Comparison of ENCODE assay signal across 25 mouse cellular contexts in the genomic region with DNA sequence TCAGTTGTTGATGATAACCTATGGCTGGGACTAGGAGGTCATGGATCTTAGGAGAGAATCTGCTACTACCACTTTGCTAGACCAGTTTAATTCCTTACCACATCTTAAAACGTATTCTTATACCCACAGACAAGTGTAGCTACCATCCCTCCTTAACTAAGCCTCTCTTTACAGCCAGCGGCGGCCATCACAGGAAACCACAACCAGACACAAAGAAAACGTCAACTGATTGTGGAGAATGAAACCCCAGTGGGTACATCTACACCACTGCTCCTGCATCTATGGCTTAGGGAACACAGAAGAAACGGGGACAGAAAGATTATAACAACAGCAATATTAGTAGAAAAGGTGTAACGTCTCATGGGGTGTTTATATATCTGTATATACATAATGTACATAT. TPM values are rescaled to one million over a fixed set of nuclear protein-coding genes. Genes with fewer than 3 reads are reported as not detected.
DNase-seq lines count a peak whose midpoint lies in the region; ATAC-seq and TF ChIP-seq lines count a peak whose summit lies in the region.
"Had no signal": no experiment of that assay in that cellular context is flagged by ENCODE, and none has a peak within 500 bp of the region (broad histone marks: within the 10 kb centered on the region; RNA-seq: fewer than 3 reads in every experiment).

No protein-coding gene starts in this region.

- peaks cover 2% of the 10 kb centered on the region; the same call in 1 of the 2 replicates for H3K4me1 ChIP-seq in heart, embryonic 10.5 days
- no peaks in the 10 kb centered on the region for H3K4me1 ChIP-seq in lung, postnatal 0 days (ENCODE audit: insufficient read depth, low read depth, low read length)
- H3K4me1 ChIP-seq: embryonic facial prominence, embryonic 10.5 days; embryonic facial prominence, embryonic 13.5 days; forebrain, embryonic 12.5 days; heart, embryonic 12.5 days; heart, embryonic 15.5 days; hindbrain, embryonic 12.5 days; hindbrain, embryonic 15.5 days had no signal

- no peak overlapping the region for H3K4me2 ChIP-seq in lung, postnatal 0 days (replicated peaks; ENCODE audit: low read depth, low read length)
- H3K4me2 ChIP-seq: embryonic facial prominence, embryonic 13.5 days; forebrain, embryonic 12.5 days; forebrain, embryonic 15.5 days; heart, embryonic 12.5 days; heart, embryonic 15.5 days; hindbrain, embryonic 12.5 days; hindbrain, embryonic 15.5 days had no signal

- H3K9ac ChIP-seq in lung, postnatal 0 days (replicated peaks; ENCODE audit: low read depth), result no peak overlapping the region
- H3K9ac ChIP-seq: embryonic facial prominence, embryonic 13.5 days; forebrain, embryonic 12.5 days; forebrain, embryonic 15.5 days; heart, embryonic 12.5 days; heart, embryonic 15.5 days; hindbrain, embryonic 12.5 days; hindbrain, embryonic 15.5 days had no signal

- no peak for ATAC-seq in lung, postnatal 0 days
- no peak for ATAC-seq in inflammation-experienced regulatory T-cells, adult 6 months
- ATAC-seq: forebrain, embryonic 15.5 days; intestine, postnatal 0 days had no signal

- WGBS in heart, embryonic 10.5 days, result 78% methylated on average over 6 of the region's 6 CpGs
- WGBS in lung, postnatal 0 days, result 71% methylated on average over 6 of the region's 6 CpGs

- TF ChIP-seq CTCF in lung, postnatal 0 days (IDR thresholded peaks at IDR 0.05), result no peak

- H3K27ac ChIP-seq in heart, embryonic 10.5 days, result no peak overlapping the region
- H3K27ac ChIP-seq in lung, postnatal 0 days (ENCODE audit: low read length), result no peak overlapping the region
- H3K27ac ChIP-seq: embryonic facial prominence, embryonic 10.5 days; embryonic facial prominence, embryonic 13.5 days; forebrain, embryonic 12.5 days; forebrain, embryonic 15.5 days; heart, embryonic 15.5 days; hindbrain, embryonic 12.5 days; hindbrain, embryonic 15.5 days had no signal

- peak; percentile 33 for DNase-seq in heart, embryonic 10.5 days (ENCODE audit: low spot score)
- DNase-seq in heart, postnatal 14 days, result no peak
- DNase-seq in 416B (ENCODE audit: low read depth), result peak; percentile 57
- DNase-seq in CD4-positive helper T cell, adult 2 months (ENCODE audit: low read depth, low spot score), result peak; percentile 55
- peak; percentile 29 for DNase-seq in induced T-regulatory cell, adult 2 months (ENCODE audit: low read depth)
- no peak for DNase-seq in gastrocnemius, postnatal 14 days
- no peak for DNase-seq in lung, postnatal 0 days (ENCODE audit: low spot score)
- DNase-seq: cerebellum, adult 11 months; cerebellum, adult 2 months; cerebellum, adult 9-11 months; gastrocnemius, postnatal 36 days had no signal

- H3K9me3 ChIP-seq in heart, embryonic 10.5 days, result no peaks in the 10 kb centered on the region
- no peaks in the 10 kb centered on the region for H3K9me3 ChIP-seq in lung, postnatal 0 days (ENCODE audit: low read length)
- H3K9me3 ChIP-seq: embryonic facial prominence, embryonic 10.5 days; embryonic facial prominence, embryonic 13.5 days; forebrain, embryonic 12.5 days; forebrain, embryonic 15.5 days; heart, embryonic 12.5 days; heart, embryonic 15.5 days; hindbrain, embryonic 12.5 days; hindbrain, embryonic 15.5 days had no signal

- no peaks in the 10 kb centered on the region for H3K36me3 ChIP-seq in heart, embryonic 10.5 days
- no peaks in the 10 kb centered on the region for H3K36me3 ChIP-seq in lung, postnatal 0 days (ENCODE audit: insufficient read depth, low read length)
- H3K36me3 ChIP-seq: embryonic facial prominence, embryonic 10.5 days; embryonic facial prominence, embryonic 13.5 days; forebrain, embryonic 12.5 days; forebrain, embryonic 15.5 days; heart, embryonic 12.5 days; heart, embryonic 15.5 days; hindbrain, embryonic 12.5 days; hindbrain, embryonic 15.5 days had no signal

- H3K27me3 ChIP-seq in heart, embryonic 10.5 days (ENCODE audit: insufficient read depth, poor library complexity, severe bottlenecking), result no peaks in the 10 kb centered on the region
- H3K27me3 ChIP-seq in lung, postnatal 0 days (replicated peaks; ENCODE audit: insufficient read depth, low read length), result no peaks in the 10 kb centered on the region
- H3K27me3 ChIP-seq: embryonic facial prominence, embryonic 13.5 days; forebrain, embryonic 12.5 days; forebrain, embryonic 15.5 days; heart, embryonic 12.5 days; heart, embryonic 15.5 days; hindbrain, embryonic 12.5 days; hindbrain, embryonic 15.5 days had no signal

- intact Hi-C loops in heart, postnatal 14 days (cut with DNase I), result no loop called here
- intact Hi-C loops in gastrocnemius, postnatal 14 days (cut with DNase I; ENCODE audit: low total_unique reads), result no loop called here

- TF ChIP-seq EP300 in lung, postnatal 0 days (IDR thresholded peaks at IDR 0.05), result no peak

- no peak overlapping the region for H3K4me3 ChIP-seq in heart, embryonic 10.5 days
- H3K4me3 ChIP-seq in lung, postnatal 0 days (ENCODE audit: low read depth, low read length), result no peak overlapping the region
- H3K4me3 ChIP-seq: embryonic facial prominence, embryonic 10.5 days; embryonic facial prominence, embryonic 13.5 days; erythroblast, embryonic 14.5 days; forebrain, embryonic 12.5 days; forebrain, embryonic 15.5 days; heart, embryonic 12.5 days; heart, embryonic 15.5 days; hindbrain, embryonic 12.5 days; hindbrain, embryonic 15.5 days had no signal

RNA-seq across cellular contexts. Expression of a gene that starts 29.0 kb away (rescaled TPM):
- 35.8 and 68.3 TPM in 2 replicates for polyA plus RNA-seq in heart, embryonic 10.5 days (2016; fragmentation: Nextera tagmentation; extraction: Ambion mirVana)
- 100 to 1,000 TPM; 123 to 134 TPM for total RNA-seq in heart, postnatal 14 days (2021)
- total RNA-seq in gastrocnemius, postnatal 14 days (2021), result 100 to 1,000 TPM; 489 to 543 TPM
- 0.32 and 0.36 TPM in 2 replicates for polyA plus RNA-seq in lung, postnatal 0 days (2015; fragmentation: Nextera tagmentation; extraction: Ambion mirVana)
- under 1 TPM in 1 of 3 experiments, not detected in 2; 0.16 TPM for polyA plus RNA-seq in inflammation-experienced regulatory T-cells, adult 6 months (2017; shearing (Covaris generic))
- total RNA-seq: adrenal gland, postnatal 36 days; granulocyte monocyte progenitor cell, adult 5-6 weeks; hematopoietic stem cell, adult 5-6 weeks had no signal
- polyA plus RNA-seq: erythroblast, embryonic 14.5 days; intestine, postnatal 0 days had no signal

Comparison
In these comparisons a context has a peak if more than half of its experiments do, and no peak if none do; other contexts are left out.
1. DNase-seq: peak in heart, embryonic 10.5 days (single experiment), 416B (single experiment), CD4-positive helper T cell, adult 2 months (single experiment) and induced T-regulatory cell, adult 2 months (single experiment); none in heart, postnatal 14 days (0 of 2), gastrocnemius, postnatal 14 days (single experiment) and lung, postnatal 0 days (single experiment).
2. RNA of a gene that starts 29.0 kb away (polyA plus RNA-seq): 35.8 to 68.3 TPM in heart, embryonic 10.5 days; 0.32 to 0.36 TPM in lung, postnatal 0 days and 0.16 TPM in inflammation-experienced regulatory T-cells, adult 6 months; every median in the first group is over 10 times any median in the second.